Mouse (Mus musculus) NIH3T3 (cell line): ENCODE data around the gene Hadh.

Experiments
- DNase-seq: peaks from one replicate; pipeline ENCODE4 v3.0.0-alpha.2; 2012; ENCODE audit warnings: low read depth

The Hadh gene

GRCm38 (mm10) chr3:131271559-131272373 lies at the start of gene Hadh:
TSS of gene Hadh (minus strand) at chr3:131272101.
- peak; percentile 96 for DNase-seq

GRCm38 (mm10) chr3:131320184-131320583 lies 48.3 kb upstream of the Hadh start:
- peak; percentile 93 for DNase-seq

GRCm38 (mm10) chr3:131318211-131318610 lies 46.3 kb upstream of the Hadh start:
- DNase-seq = no peak

- no peak for DNase-seq
Measured at GRCm38 (mm10) chr3:131317126-131317525, 45.2 kb upstream of the Hadh start.

GRCm38 (mm10) chr3:131315957-131316510 lies 44.1 kb upstream of the Hadh start:
- DNase-seq = no peak

GRCm38 (mm10) chr3:131312340-131312739 lies 40.4 kb upstream of the Hadh start:
- no peak for DNase-seq

- no peak for DNase-seq
Measured at GRCm38 (mm10) chr3:131310572-131310971, 38.7 kb upstream of the Hadh start.

- DNase-seq = no peak
Measured at GRCm38 (mm10) chr3:131307811-131308210, 35.9 kb upstream of the Hadh start.

- peak; percentile 25 for DNase-seq
Measured at GRCm38 (mm10) chr3:131306255-131306654, 34.4 kb upstream of the Hadh start.

GRCm38 (mm10) chr3:131303320-131303714 lies 31.4 kb upstream of the Hadh start:
- DNase-seq = no peak

GRCm38 (mm10) chr3:131302452-131303319 lies 30.8 kb upstream of the Hadh start, which contains the start of gene Cyp2u1:
TSS of gene Cyp2u1 (minus strand) at chr3:131303227.
- DNase-seq = peak; percentile 90

GRCm38 (mm10) chr3:131299908-131300307 lies 28.0 kb upstream of the Hadh start:
- DNase-seq = peak; percentile 75

- no peak for DNase-seq
Measured at GRCm38 (mm10) chr3:131299078-131299477, 27.2 kb upstream of the Hadh start.

GRCm38 (mm10) chr3:131296893-131297292 lies 25.0 kb upstream of the Hadh start:
- DNase-seq = no peak

- DNase-seq = no peak
Measured at GRCm38 (mm10) chr3:131295513-131296200, 23.8 kb upstream of the Hadh start.

GRCm38 (mm10) chr3:131294503-131294902 lies 22.6 kb upstream of the Hadh start:
- no peak for DNase-seq

- no peak for DNase-seq
Measured at GRCm38 (mm10) chr3:131292959-131293358, 21.1 kb upstream of the Hadh start.

- DNase-seq = no peak
Measured at GRCm38 (mm10) chr3:131292349-131292748, 20.4 kb upstream of the Hadh start.

- DNase-seq = no peak
Measured at GRCm38 (mm10) chr3:131291890-131292289, 20.0 kb upstream of the Hadh start.

GRCm38 (mm10) chr3:131274151-131274550 lies 2.2 kb upstream of the Hadh start:
- no peak for DNase-seq

- DNase-seq = no peak
Measured at GRCm38 (mm10) chr3:131272374-131273100, 636 bp upstream of the Hadh start.
